Mouse (Mus musculus) frontal cortex, adult (tissue): ENCODE results near the gene Plin2.
A peak's percentile ranks its signal among the peaks of the same experiment; 100 is the strongest.

Source experiments
- ATAC-seq: cut with Nextera tagmentation; 2 replicates; pipeline ENCODE4 v1.9.2; 2017; ENCODE audit warnings: mild to moderate bottlenecking, moderate library complexity, mixed read lengths; ENCODE audit not compliant: low TSS enrichment

Gene Plin2

DNA sequence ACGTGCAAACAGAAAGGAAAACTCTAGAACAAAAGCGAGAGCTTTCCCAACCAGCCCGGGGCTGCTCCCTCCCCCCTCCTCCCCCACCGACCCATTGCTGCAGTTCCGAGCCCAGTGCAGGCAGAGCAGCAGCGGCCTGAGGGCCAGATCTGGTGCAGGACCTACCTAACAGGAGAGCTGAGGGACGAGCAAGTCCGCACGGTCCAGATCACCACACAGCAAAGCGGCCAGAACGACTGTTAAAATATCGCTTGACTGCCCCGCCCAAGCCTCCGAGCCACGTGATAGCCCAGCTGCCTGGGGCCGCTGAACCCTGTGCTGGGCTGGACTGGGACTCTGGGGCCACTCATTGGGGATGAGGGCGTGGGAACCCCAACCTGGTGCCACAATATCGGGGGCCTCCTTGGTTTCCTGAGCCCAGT, at the start of gene Plin2:
Gene Plin2 (minus strand): TSS at position 281 of the 422 bp plus-strand sequence.
- peak; percentile 69 for ATAC-seq

DNA sequence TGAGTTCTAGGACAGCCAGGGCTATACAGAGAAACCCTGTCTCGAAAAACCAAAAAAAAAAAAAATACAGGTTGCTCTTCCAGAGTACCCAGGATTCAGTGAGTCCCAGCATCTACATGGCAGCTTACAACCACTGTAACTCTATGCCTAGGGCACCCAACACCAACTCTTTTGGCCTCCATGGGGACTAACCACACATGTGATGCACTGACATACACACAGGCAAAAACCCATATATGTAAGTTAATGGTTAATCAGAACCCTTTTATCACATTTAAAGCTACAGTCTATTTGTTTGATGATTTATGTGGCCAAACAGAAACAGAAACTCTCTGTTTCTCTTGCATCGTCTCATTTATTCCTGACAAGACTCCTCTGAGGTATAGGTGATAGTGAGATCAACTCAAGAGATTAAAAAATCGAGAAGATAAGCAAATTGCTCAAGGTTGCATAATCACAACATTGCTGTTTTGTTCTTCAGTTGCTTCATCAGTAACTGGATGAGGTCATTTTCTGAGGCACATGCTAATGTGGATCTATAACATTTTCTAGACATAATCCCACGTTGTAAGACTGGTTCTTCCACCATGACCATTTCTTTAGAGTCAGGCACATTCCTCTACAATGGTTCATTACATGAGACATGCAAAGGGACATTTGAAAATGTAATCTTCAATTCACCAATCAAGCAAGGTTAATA, 49.2 kb upstream of the Plin2 start:
- ATAC-seq = no peak

DNA sequence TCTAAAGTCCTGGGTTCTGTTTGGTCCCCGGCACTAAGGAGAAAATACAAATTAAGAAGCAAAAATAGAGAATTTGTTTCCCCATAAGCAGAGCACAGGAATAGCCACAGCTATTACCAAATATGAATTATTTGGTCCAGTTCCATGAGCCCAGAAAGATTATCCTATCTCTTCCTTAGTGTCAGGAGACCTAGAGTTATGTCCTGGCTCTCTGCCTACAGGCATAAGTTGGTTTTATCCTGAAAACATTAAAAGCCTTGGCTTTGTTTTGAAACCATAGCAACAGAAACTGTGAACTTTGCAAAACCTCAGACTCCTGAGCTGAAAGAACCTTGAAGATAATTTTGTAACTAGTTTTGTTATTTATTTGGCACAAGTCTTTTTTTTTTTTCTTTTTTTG, 47.3 kb upstream of the Plin2 start:
- no peak for ATAC-seq

DNA sequence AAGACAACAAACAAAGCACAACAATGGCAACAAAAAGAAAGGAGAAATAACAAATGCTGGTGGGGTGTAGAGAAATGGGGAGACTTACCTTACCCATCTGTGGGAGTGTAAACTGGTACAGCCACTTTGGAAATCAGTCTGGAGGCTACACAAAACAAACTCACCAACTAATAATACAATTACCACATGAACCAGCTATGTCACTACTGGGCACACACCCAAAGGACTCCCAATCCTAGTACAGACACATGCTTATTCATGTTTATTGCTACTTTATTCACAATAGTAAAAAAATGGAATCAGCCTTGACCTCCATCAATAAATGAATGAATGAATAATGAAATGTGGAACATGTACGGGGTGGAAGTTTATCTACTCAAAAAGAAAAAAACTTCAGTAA, 45.5 kb upstream of the Plin2 start:
- ATAC-seq = no peak

DNA sequence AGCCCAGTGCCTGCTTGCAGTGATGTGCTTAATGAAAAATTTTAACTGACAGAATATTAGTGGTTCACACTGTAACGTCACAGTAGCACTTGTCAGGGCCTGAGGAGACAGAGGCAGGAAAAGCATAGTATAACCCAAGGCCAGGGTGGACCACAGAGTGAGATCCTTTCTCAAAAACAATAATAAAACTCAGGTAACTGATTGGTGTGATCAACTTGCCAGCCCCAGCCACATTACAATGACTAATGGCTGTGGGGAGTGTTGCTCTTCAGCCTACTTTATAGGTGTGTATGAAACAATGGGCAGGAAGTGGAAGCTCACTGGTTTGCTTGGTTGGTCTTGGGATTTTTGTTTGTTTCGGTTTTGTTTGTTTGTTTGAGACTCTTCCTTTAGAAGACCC, 43.7 kb upstream of the Plin2 start:
- ATAC-seq = no peak

DNA sequence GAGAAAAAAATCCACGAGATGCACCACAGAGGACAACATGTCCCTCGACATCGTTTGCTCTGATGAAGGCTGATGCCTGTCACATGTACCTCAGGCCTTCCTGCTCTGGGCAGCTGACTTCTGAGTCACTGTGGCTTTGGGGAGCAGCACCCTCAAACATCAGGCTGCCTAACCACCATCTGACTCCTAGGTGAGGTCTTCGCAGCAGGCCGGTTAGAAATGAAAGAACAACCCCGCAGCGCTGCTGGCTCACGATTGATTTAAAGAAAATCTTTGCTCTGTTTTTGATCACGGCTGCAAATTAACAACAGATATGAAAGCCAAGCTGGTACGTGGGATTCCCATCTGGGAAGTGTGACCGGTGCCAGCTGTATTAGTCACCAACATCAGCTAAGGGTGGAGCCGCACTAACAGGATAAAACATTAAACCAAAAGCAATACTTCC, 42.9 kb upstream of the Plin2 start:
- peak; percentile 84 for ATAC-seq

DNA sequence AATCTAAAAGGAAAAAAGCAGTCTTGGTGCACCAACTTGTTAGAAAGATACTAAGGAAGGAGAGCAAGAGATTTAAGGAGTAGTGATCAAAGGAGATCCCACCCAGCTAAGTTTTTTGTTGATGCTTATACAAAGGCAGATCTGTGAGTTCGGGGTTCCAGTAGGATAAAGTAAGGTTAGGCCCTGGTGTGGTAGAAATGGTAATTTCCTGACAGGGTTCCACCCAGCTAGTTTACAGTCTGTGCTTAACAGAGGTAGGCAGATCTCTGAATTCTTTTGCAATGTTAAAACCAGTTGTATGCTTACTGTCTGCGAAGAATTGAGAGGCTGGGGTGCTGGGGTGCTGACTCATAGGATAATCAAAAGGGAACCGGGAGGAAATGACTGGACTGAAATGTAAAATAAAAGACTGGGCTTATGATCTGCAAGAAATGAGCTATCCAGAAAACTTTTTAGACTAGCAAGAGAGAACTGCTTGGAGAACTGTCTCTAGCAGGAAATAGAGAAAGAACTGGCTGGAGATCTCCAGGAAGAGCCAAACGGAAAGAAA, 40.9 kb upstream of the Plin2 start:
- no peak for ATAC-seq

DNA sequence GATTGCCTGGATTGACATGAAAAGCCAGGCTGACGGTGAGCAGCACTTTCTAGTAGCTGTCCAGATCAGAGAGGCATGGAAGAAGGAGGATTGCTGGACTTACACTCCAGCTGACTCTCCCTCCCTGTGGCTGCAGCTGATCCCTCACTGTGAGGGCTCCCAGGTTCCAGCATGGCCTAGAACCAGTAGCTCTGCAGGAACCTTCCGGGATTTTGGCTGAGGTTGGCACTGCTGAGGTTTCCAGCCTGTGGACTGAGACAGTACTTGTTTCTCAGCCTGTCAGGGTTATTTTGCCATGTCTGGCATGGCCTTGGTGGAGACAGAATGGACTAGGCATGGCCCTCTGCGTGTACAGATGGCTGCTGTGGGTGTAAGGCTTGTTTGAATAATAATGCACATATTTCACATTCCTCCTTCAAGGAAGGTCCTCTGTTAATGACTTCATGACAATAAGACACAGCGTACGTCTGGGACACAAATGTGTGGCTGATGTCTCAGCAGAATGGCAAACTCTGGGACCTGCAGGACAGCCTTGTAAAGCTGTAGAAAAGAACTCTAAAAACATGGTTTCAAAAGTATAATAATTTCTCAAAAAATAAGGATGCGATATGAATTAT, 40.3 kb upstream of the Plin2 start:
- ATAC-seq = no peak

DNA sequence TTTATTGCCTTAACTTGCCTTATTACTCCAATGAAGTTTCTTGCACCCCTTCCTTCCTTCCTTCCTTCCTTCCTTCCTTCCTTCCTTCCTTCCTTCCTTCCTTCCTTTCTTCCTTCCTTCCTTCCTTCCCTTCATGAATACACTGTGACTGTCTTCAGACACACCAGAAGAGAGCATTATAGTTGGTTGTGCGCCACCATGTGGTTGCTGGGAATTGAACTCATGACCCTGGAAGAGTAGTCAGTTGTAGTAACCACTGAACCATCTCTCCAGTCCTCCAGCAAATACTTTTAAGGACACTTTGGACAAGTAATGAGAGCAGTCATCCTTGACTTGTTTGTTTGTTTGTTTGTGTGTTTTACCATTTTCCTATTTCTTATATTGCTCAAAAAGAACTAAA, 38.9 kb upstream of the Plin2 start:
- no peak for ATAC-seq

DNA sequence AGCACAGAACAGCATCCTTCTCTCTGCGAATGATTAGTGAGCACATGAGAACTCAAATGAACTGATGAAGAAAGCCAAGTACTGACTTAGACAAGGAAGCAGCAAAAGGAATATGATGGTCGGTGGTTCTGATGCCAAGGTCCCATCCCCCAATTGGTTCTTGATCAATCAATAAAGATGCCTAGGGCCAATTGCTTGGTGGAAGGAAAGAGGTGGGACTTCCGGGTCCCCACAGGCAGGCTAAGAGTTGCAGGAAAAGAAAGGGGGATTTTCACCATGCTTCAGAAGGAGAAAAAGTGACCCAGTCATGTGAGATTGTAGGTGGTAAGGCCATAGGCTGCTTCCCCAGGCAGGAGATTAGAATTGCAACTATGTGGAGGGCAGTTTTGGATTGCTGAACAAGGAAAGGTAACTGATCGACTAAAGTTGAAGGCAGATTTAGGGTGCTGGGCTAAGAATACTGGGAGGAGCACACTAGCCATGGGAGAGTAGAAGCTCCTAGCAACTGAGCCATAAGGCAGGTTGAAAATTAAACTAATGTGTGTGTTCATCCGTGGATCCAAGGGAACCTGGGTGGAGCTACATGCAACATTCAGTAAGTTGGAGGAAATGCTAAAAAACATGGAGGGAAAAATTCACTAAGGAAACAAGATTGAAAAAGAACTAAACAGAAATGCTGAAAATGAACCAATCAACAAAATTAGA, 29.5 kb upstream of the Plin2 start:
- ATAC-seq = no peak

DNA sequence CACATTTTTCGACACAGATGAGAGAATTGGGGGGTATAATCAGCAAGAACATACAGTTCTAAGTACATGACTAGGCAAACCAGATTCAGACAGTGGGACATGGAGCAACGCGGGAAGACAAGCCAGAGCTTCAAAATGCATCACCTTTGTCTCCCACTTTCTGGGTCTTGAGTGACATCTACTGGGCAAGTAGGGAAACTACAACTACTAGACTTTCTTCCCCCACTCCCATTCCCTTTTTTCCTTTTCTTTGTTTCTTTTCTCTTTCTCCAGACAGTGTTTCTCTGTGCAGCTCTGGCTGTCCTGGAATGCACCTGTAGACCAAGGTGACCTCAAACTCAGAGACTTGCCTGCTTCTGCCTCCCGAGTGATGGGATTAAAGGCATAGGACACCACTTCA, 27.0 kb upstream of the Plin2 start:
- ATAC-seq = peak; percentile 90

DNA sequence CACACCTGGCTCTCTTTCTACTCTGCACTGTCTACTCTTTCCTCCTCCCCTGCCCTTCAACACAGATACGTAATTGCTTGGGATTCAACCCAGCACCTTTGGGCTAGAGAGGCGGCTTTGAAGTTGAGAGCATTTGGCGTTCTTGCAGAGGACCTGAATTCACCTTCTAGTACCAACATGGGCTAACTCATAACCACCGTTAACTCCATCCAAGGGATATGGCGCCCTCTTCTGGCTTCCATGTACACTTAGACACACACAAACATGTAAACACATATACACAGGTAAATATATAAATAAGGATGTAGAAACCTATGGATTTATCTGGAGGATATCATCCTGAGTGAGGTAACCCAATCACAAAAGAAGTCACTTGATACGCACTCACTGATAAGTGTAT, 25.2 kb upstream of the Plin2 start:
- ATAC-seq = no peak

DNA sequence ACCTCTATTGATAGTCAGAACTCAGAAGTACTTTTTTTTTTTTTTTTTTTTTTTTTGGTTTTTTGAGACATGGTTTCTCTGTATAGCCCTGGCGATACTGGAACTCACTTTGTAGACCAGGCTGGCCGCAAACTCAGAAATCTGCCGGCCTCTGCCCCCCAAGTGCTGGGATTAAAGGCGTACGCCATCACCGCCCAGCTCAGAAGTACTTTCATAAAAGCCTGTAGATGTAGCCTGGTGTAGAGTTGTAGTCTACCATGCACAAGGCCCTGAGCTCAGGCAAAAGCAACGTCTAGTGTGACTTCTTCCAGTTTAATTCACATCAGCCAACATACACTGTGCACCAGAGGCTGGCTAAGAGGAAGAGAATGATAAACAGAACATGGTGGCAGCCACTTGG, 23.1 kb upstream of the Plin2 start:
- no peak for ATAC-seq

DNA sequence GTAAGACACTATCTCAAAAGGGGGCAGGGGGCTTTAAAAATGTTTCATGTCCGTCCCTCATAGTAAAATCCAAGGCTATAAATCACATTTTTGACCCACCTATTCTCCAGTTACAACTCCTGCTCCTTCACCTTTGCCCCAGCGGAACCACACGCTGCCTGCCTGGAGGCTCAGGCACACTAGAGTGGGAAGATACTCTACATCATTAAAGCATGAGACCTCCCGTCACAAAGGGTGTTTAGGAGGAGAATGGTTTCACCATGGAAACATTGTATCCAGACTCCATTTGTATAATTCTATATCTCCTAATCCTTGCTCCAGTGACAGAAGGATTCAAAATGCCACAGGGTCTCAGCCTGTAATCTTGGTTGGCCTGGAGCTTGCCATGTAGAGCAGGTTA, 21.4 kb upstream of the Plin2 start:
- ATAC-seq = no peak

DNA sequence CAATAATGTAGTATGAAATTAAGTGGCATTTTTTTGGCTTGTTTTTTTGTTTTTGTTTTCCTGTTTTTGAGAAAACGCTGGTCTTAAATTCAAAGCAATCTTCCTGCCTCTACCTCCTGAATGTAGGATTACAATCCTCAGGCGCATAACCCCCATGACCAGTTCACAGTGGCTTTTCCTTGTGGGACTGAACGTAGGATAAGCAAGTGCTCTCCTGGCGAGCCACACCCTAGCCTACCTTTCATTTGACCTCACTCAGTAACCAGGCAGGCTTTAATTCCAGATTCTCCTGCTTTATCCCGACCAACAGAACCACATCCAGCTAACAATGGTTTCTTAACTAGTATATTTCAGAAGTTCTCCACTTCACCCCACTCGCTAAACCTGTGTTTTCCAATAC, 20.9 kb upstream of the Plin2 start:
- ATAC-seq = no peak

DNA sequence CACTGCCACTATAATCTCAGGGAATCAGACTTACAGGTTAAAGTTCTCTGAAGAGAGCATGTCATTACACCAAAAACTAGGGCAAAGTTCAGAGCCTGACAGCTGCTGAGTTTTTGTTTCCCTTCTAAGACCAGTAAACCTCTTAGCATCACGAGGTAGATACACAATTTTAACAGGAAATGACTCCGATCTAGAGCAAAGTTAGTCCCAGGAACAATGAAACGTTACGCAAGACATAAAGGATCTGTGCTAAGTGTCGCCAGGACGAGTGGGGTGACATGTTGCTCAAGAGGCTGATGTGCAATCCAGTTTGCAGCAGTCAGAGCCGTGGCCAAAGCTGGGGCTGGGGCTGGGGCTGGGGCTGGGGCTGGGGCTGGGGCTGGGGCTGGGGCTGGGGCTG, 20.3 kb upstream of the Plin2 start:
- ATAC-seq = no peak

DNA sequence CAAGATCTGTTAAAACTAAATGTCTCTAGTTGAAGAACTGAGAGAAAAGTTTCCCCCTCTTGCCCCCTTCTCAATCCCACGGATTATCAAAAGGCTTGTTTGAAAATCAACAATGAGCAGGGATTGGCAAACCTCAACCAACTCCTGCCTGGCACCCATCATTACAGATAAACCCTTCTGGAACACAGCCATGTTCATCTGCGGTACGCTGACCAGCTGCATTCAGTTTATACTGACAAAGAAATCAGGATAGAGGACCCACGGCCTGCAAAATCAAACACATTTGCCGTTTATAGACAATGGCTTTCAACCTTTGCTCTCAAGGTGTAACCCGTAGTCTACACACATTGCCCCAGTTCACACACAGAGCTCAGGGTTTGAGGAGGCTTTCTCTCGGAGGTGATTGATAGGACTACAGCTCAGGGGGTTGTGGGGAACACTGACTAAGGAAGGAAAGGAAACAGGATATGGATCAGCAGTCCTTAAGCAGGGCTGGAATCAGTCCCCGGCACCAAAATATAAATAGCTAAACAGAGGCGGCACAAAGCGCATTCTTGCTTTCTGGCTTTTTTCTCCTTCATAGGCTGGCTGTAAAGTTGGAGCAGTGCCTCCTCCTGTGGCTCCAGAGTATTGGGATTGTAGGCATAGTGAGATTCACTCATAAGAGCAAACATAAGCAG, 19.3 kb upstream of the Plin2 start:
- 0 out of 2 replicates have a peak, but pooled peaks have one; percentile 23 for ATAC-seq

DNA sequence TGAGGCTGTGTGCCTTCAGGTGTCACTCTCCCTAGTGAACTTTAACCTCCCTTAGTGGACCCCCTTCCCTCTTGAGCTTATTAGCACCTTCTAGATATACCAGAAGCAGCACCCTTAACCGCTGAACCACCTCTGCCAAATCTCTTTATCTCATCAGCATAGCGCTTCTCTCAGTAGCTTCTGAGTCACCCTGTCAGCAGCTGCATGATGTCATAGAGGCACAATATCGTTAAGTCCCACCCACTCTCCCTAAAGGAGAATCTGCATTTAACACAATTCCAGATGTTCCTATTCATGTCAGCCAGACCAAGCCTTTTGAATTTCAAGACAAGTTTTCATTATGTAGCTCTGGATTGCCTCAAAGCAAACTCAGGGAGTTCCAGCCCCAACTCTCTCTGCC, 16.7 kb upstream of the Plin2 start:
- ATAC-seq = no peak

DNA sequence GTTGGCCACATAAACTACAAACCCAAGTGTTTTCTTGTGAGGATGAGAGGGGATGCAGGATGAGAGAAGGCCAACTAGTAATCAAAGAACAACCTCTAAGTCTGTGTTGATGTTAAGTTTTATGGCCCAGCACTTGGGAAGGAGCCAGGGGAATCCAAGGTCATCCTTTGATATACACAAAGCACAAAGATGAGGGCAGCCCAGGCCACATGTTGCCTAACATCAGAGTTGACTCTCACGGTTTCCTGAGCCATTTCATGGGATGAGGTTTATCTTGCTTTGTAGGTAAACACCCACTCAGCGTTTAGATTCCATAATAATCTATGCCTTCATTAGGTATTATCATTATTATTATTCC, 16.1 kb upstream of the Plin2 start:
- ATAC-seq = no peak

DNA sequence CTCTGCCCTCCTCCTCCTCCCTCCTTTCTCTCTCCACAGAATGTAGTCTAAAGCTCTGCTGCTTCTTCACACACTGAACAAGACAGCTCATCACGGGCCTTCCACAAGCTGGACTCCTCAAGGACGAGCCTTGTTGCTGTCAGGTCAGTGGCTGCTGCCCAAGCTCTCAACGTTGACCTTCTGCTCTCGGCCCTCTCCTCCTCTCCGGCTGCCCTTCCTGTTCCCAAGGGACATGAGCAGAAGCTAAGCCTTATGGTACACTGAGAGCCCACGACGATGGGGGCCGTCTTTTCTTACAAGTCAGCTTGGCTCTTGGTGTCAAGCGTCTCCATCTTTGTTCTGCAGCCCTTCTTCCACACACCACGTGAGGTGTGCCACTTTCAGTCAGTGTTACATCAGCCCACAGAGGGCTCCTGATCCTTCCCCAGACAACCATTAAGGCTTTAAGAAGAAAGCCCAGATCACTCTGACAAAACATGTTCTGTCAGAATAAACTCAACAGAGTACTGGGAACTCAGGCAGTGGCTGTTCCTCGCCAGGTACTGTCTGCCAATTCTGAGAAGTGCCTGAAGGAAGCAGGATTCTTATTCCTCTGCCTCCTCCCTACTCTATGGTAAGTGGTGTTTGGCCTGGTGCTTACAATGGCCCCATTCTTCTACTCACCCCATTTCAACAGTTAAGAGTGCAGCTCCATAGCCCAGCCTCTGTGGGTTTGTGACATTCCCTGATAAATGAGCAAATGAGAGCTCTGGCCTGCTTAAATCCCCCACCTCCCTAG, 15.6 kb upstream of the Plin2 start:
- no peak for ATAC-seq

DNA sequence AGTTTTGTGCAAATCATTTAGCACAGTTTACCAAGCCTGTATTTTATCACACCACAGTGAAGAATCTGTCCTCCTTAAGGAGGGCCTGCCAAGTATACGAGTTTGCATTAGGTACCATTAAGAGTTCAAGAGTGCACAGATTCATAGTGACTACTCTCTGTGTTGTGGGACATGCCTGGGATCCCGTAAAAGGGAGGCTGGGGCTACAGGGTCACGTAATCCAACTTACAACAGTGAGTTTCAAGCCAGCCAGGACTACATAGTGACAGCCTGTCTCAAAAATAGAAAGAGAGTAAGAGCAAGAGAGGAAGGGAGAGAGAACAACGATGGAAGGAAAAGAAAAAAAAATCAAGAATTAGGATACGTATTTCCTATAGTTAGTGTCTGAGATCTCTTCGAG, 14.9 kb upstream of the Plin2 start:
- ATAC-seq = no peak

DNA sequence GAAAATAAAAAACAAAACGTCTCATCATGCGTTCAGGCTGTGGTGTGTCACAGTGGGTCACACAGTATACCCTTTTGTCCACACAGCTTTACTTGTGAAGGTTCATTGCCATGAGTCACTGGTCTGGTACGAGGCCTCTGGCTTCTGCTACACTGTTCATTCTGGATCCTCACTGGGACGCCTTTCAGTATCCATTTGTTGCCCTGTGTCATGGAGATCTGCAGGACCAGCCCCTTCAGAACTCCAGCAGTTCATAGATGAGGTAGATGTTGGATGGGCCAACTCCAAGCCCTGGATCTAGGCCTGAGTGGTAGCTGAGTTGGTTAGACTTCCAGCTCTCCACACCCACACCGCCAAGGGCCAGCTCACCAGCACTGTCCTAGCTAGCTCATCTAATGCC, 13.9 kb upstream of the Plin2 start:
- no peak for ATAC-seq
